In genomic region chr2:27680058-27680457, GRCm38 (mm10) we compare ENCODE assay signal across 9 mouse cellular contexts. TPM values are rescaled to one million over a fixed set of nuclear protein-coding genes. Genes with fewer than 3 reads are reported as not detected.
DNase-seq lines count a peak whose midpoint lies in the region; ATAC-seq lines count a peak whose summit lies in the region.
"Had no signal": no experiment of that assay in that cellular context is flagged by ENCODE, and none has a peak within 500 bp of the region (broad histone marks: within the 10 kb centered on the region; RNA-seq: fewer than 3 reads in every experiment).

No protein-coding gene starts in this region.

- 58% methylated on average over 6 of the region's 6 CpGs for WGBS in limb, embryonic 12.5 days

- H3K4me2 ChIP-seq in limb, embryonic 12.5 days: peak overlapping the region; percentile 89

- no peaks in the 10 kb centered on the region for H3K9me3 ChIP-seq in limb, embryonic 12.5 days

- H3K9ac ChIP-seq in limb, embryonic 12.5 days (replicated peaks): peak overlapping the region; percentile 98; the same call in 1 of the 2 replicates

- ATAC-seq in limb, embryonic 12.5 days (ENCODE audit: insufficient number of reproducible peaks, insufficient read depth, low FRiP score, low TSS enrichment, low read depth): no peak
- ATAC-seq: activated CD4-positive, CD25-positive, alpha-beta regulatory T cell, adult 4 months had no signal

- H3K4me1 ChIP-seq in limb, embryonic 12.5 days (replicated peaks): peaks cover 88% of the 10 kb centered on the region

- peak overlapping the region; percentile 62 for H3K27ac ChIP-seq in limb, embryonic 12.5 days

- no peaks in the 10 kb centered on the region for H3K36me3 ChIP-seq in limb, embryonic 12.5 days

- 0 out of 2 replicates have a peak overlapping the region, but pooled peaks have one; percentile 6 for H3K4me3 ChIP-seq in limb, embryonic 12.5 days (replicated peaks)

- no peaks in the 10 kb centered on the region for H3K27me3 ChIP-seq in limb, embryonic 12.5 days

- peak; percentile 2 for DNase-seq in cerebellum, adult 9-10 months
- DNase-seq in cerebellum, adult 8-10 months: no peak
- peak; percentile 14 for DNase-seq in thymus, postnatal 14 days
- no peak for DNase-seq in thymus, postnatal 36 days
- no peak for DNase-seq in adrenal gland, adult 18-20 months (ENCODE audit: low spot score in 2 of 2)
- no peak for DNase-seq in cerebellum, adult 18-20 months
- no peak for DNase-seq in adrenal gland, postnatal 4 days (ENCODE audit: low spot score in 2 of 2)

RNA-seq across cellular contexts. Expression of gene Rxra, which starts 3.8 kb away (rescaled TPM):
- 15.3 and 15.7 TPM in 2 replicates for polyA plus RNA-seq in limb, embryonic 12.5 days (2016; fragmentation: Nextera tagmentation; extraction: Ambion mirVana)
- 10 to 100 TPM; 52.1 to 52.6 TPM for total RNA-seq in adrenal gland, adult 18-20 months (2021)
- 10 to 100 TPM; 58.4 to 59.3 TPM for total RNA-seq in adrenal gland, postnatal 4 days (2021)

Comparison
In these comparisons a context has a peak if more than half of its experiments do, and no peak if none do; other contexts are left out.
1. DNase-seq: peak in cerebellum, adult 9-10 months (single experiment) and thymus, postnatal 14 days (single experiment); none in cerebellum, adult 8-10 months (single experiment), thymus, postnatal 36 days (0 of 2), adrenal gland, adult 18-20 months (0 of 2), cerebellum, adult 18-20 months (0 of 2) and adrenal gland, postnatal 4 days (0 of 2).